Mouse (Mus musculus) frontal cortex, adult (tissue): ENCODE results near the gene Gpsm2.

ENCODE experiments used
- ATAC-seq: cut with Nextera tagmentation; 2 replicates; pipeline ENCODE4 v1.9.2; 2017; ENCODE audit warnings: mild to moderate bottlenecking, moderate library complexity, mixed read lengths; ENCODE audit not compliant: low TSS enrichment

Gene Gpsm2

GRCm38 (mm10) chr3:108722036-108722872 is at the start of gene Gpsm2:
Gene Gpsm2 (minus strand): TSS chr3:108722309.
- ATAC-seq = peak; percentile 98

- peak; percentile 74 for ATAC-seq
Observed at GRCm38 (mm10) chr3:108770725-108771368, 48.7 kb upstream of the Gpsm2 start.

GRCm38 (mm10) chr3:108769547-108769946 is 47.4 kb upstream of the Gpsm2 start:
- no peak for ATAC-seq

- no peak for ATAC-seq
Observed at GRCm38 (mm10) chr3:108767416-108767815, 45.3 kb upstream of the Gpsm2 start.

GRCm38 (mm10) chr3:108766943-108767342 is 44.8 kb upstream of the Gpsm2 start:
- no peak for ATAC-seq

- no peak for ATAC-seq
Observed at GRCm38 (mm10) chr3:108765476-108765875, 43.4 kb upstream of the Gpsm2 start.

GRCm38 (mm10) chr3:108764976-108765375 is 42.9 kb upstream of the Gpsm2 start:
- ATAC-seq = no peak

GRCm38 (mm10) chr3:108763691-108764090 is 41.6 kb upstream of the Gpsm2 start:
- no peak for ATAC-seq

- ATAC-seq = peak; percentile 85
Observed at GRCm38 (mm10) chr3:108762597-108763111, 40.5 kb upstream of the Gpsm2 start.

GRCm38 (mm10) chr3:108759566-108760420 is 37.7 kb upstream of the Gpsm2 start:
- peak; percentile 58 for ATAC-seq

- ATAC-seq = no peak
Observed at GRCm38 (mm10) chr3:108757570-108757969, 35.5 kb upstream of the Gpsm2 start.

- ATAC-seq = no peak
Observed at GRCm38 (mm10) chr3:108756131-108756530, 34.0 kb upstream of the Gpsm2 start.

GRCm38 (mm10) chr3:108755542-108755941 is 33.4 kb upstream of the Gpsm2 start:
- ATAC-seq = no peak

- no peak for ATAC-seq
Observed at GRCm38 (mm10) chr3:108754541-108754940, 32.4 kb upstream of the Gpsm2 start.

- ATAC-seq = no peak
Observed at GRCm38 (mm10) chr3:108751691-108752090, 29.6 kb upstream of the Gpsm2 start.

GRCm38 (mm10) chr3:108751061-108751460 is 29.0 kb upstream of the Gpsm2 start:
- no peak for ATAC-seq

GRCm38 (mm10) chr3:108744060-108744459 is 22.0 kb upstream of the Gpsm2 start:
- ATAC-seq = no peak

- ATAC-seq = no peak
Observed at GRCm38 (mm10) chr3:108739045-108739708, 17.1 kb upstream of the Gpsm2 start, which contains the start of gene Aknad1. Gene Aknad1 (plus strand): TSS chr3:108739658.

- ATAC-seq = no peak
Observed at GRCm38 (mm10) chr3:108737761-108738160, 15.7 kb upstream of the Gpsm2 start.

GRCm38 (mm10) chr3:108730316-108730715 is 8.2 kb upstream of the Gpsm2 start:
- no peak for ATAC-seq

GRCm38 (mm10) chr3:108727776-108728175 is 5.7 kb upstream of the Gpsm2 start:
- no peak for ATAC-seq
